Mouse (Mus musculus) brain, embryonic 14.5 days (tissue): ENCODE measurements around the gene Vmn2r108. TPM values are rescaled to one million over a fixed set of nuclear protein-coding genes. Genes with fewer than 3 reads are reported as not detected.
"Not testable (repeated sequence)": the region's sequence is repeated elsewhere in the genome, so short reads cannot be mapped to it uniquely, and the experiment has no call there.

ENCODE experiments used
- DNase-seq: peaks from one replicate; pipeline ENCODE4 v3.0.0-alpha.2; 2011; ENCODE audit warnings: low read depth
- CTCF ChIP-seq: fragments of 200-500 bp; IDR thresholded peaks from 2 replicates; pipeline ENCODE4 v1.5.1; 2012; ENCODE audit warnings: inconsistent platforms, mild to moderate bottlenecking, moderate library complexity, borderline replicate concordance; ENCODE audit not compliant: insufficient read depth, insufficient read length; ENCODE audit errors: extremely low read depth
- POLR2A ChIP-seq: fragments of 200-500 bp; IDR thresholded peaks from 2 replicates; pipeline ENCODE4 v1.6.1; 2012; ENCODE audit warnings: mild to moderate bottlenecking, inconsistent platforms, borderline replicate concordance; ENCODE audit not compliant: poor library complexity, insufficient read depth, insufficient read length, severe bottlenecking; ENCODE audit errors: extremely low read depth
- polyA plus RNA-seq: library from polyadenylated mRNA; depleted of rRNA; stranded (reverse); fragments of >200 nt; gene quantifications from 2 replicates; pipeline ENCODE4 v1.2.3, GENCODE M21; 2012; rRNA removed

Gene Vmn2r108
- not detected in 2 replicates for polyA plus RNA-seq

DNA sequence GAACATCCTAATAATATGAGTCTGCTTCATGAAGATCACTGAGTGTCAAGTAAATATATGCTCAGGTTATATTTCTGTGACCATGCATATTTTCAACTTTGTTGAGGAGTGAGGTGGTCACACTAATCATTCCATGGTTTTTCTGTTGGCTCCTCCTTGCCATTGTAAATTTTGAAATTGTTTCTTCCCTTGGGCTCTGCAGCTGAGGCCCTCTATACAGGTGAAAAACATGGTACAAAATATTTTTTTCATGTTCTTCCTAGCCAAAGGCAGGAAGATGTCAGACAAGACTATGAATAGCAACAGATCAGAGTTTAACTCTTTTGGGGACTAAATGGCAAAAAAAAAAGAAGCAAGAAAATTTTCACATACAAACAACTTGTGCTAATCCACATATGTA, at the start of gene Vmn2r108:
TSS of gene Vmn2r108 (minus strand) at position 101 of the 400 bp plus-strand sequence.
- no peak for DNase-seq
- TF ChIP-seq CTCF (no peak), POLR2A (no peak)

DNA sequence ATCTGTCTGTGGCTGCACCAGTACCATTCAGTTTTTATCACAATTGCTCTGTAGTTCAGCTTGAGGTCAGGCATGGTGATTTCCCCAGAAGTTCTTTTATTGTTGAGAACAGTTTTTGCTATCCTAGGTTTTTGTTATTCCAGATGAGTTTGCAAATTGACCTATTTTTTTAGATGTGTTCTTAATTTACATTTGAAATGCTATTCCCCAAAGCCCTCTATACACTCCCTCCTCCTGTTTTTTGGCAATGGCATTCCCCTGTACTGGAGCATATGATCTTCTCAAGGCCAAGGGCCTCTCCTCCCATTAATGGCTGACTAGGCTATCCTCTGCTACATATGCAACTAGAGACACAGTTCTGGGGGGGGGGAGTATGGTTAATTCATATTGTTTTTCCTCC, 27.1 kb upstream of the Vmn2r108 start:
- not testable (repeated sequence) for DNase-seq

DNA sequence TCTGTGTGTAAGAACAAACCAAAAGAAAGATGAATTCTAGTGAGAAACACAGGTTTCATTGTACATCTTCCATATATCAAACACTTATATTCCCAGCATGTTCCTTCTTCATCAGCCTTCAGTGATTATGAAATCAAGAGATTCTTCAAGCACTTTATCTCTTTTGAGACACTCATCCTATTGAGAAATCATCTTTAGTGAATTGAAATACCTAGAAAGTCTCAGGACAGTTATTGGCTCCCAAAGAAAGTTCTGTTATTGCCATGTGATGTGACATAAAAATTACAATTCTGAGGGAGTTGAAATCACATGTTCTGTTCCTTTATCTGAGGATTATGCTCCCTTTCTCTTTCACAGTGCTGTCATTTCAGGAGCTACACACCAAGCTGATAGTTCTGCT, 16.7 kb upstream of the Vmn2r108 start, which contains the start of gene Vmn1r225:
TSS of gene Vmn1r225 (plus strand) at position 301 of the 400 bp plus-strand sequence.
- TF ChIP-seq POLR2A = no peak
- TF ChIP-seq CTCF = no peak

GRCm38 (mm10) chr17:20473311-20473710, 7.8 kb downstream of the Vmn2r108 start:
- no peak for DNase-seq
- TF ChIP-seq POLR2A (no peak), CTCF (no peak)

More for the DNA sequence above, 16.7 kb upstream of the Vmn2r108 start, which contains the start of gene Vmn1r225:
- no peak for DNase-seq

- TF ChIP-seq CTCF = no peak
- no peak for TF ChIP-seq POLR2A
- DNase-seq = no peak
These were observed 41.9 kb downstream of the Vmn2r108 start for GRCm38 (mm10) chr17:20439263-20439662.

DNA sequence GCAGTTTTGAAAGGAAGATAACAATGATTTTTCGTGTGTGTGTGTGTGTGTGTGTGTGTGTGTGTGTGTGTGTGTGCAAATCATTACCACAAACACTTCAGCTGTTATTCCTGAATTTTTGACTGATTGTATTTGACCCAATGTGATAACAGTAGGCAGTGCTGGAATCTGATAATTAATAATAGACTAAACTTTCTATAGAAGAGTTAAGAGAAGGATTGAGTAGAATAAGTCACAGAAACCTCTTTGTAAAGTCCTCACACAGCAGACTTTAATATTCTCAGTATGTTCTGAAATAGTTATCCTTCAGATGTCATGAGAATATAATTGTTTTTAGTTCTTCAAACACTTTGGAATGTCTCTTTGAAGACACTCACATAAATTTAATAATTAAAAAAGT, 67.3 kb downstream of the Vmn2r108 start, which contains the start of gene Vmn1r224:
TSS of gene Vmn1r224 (plus strand) at position 301 of the 400 bp plus-strand sequence.
- DNase-seq = no peak
- TF ChIP-seq CTCF = no peak
- TF ChIP-seq POLR2A = no peak

Other genes starting within 250 kb of the Vmn2r108 start
- not detected in 2 replicates for gene Vmn2r105, start 246.3 kb downstream of the Vmn2r108 start, polyA plus RNA-seq
- not detected in 2 replicates for gene Vmn2r106, start 195.8 kb downstream of the Vmn2r108 start, polyA plus RNA-seq
- not detected in 2 replicates for gene Vmn2r107, start 136.1 kb downstream of the Vmn2r108 start, polyA plus RNA-seq
- not detected in 2 replicates for gene Vmn1r224, start 67.2 kb downstream of the Vmn2r108 start, polyA plus RNA-seq
- gene Vmn1r225, start 16.8 kb upstream of the Vmn2r108 start, polyA plus RNA-seq = not detected in 2 replicates
- not detected in 2 replicates for gene Vmn2r109, start 83.4 kb upstream of the Vmn2r108 start, polyA plus RNA-seq
- not detected in 2 replicates for gene Vmn2r110, start 115.1 kb upstream of the Vmn2r108 start, polyA plus RNA-seq
- gene Fpr-rs3, start 143.5 kb upstream of the Vmn2r108 start, polyA plus RNA-seq = not detected in 2 replicates
- gene Vmn1r226, start 201.5 kb upstream of the Vmn2r108 start, polyA plus RNA-seq = not detected in 2 replicates
- not detected in 2 replicates for gene Vmn1r227, start 248.5 kb upstream of the Vmn2r108 start, polyA plus RNA-seq